Mouse (Mus musculus) forebrain, embryonic 10.5 days (tissue): ENCODE data around the gene Olfr62. TPM values are rescaled to one million over a fixed set of nuclear protein-coding genes. Genes with fewer than 3 reads are reported as not detected.

ENCODE experiments used
- DNase-seq: peaks from one replicate; pipeline ENCODE4 v3.0.0-alpha.2; 2017; ENCODE audit warnings: low spot score; ENCODE audit errors: extremely low spot score
- H3K27ac ChIP-seq: fragments of 300-500 bp; sonication (generic); 2 replicates; pipeline ENCODE4 v1.5.1; 2016; ENCODE audit warnings: mild to moderate bottlenecking
- H3K27me3 ChIP-seq: fragments of 300-500 bp; sonication (generic); 2 replicates; pipeline ENCODE4 v1.6.1; 2016; ENCODE audit warnings: mild to moderate bottlenecking; ENCODE audit not compliant: poor library complexity, severe bottlenecking
- H3K36me3 ChIP-seq: fragments of 300-500 bp; sonication (generic); replicated peaks from 2 replicates; pipeline ENCODE4 v1.6.1; 2016; ENCODE audit warnings: mild to moderate bottlenecking, moderate library complexity
- H3K4me1 ChIP-seq: fragments of 300-500 bp; sonication (generic); 2 replicates; pipeline ENCODE4 v1.6.1; 2016
- H3K4me3 ChIP-seq: fragments of 300-500 bp; sonication (generic); 2 replicates; pipeline ENCODE4 v1.5.1; 2016; ENCODE audit warnings: mild to moderate bottlenecking, moderate library complexity
- H3K9me3 ChIP-seq: fragments of 300-500 bp; sonication (generic); 2 replicates; pipeline ENCODE4 v1.6.1; 2016; ENCODE audit warnings: mild to moderate bottlenecking, moderate library complexity
- WGBS: fragments of 180-500 bp; shearing (Covaris S2); methylation state at CpG from one replicate; pipeline ENCODE4 v1.1.7; 2016; 5-methylcytosine and 5-hydroxymethylcytosine counted together
- polyA plus RNA-seq: library from polyadenylated mRNA; unstranded; fragments of >200 nt; fragmentation: Nextera tagmentation; extraction: Ambion mirVana; gene quantifications from 2 replicates; pipeline ENCODE4 v1.2.1, GENCODE M21; 2016

Gene Olfr62
- not detected in 2 replicates for polyA plus RNA-seq

GRCm38 (mm10) chr4:118658652-118659051, at the start of gene Olfr62:
Gene Olfr62, plus strand, starts transcription at chr4:118658952.
- DNase-seq: no peak
- H3K4me3 ChIP-seq: no peak within 1 kb of the TSS
- H3K27ac ChIP-seq: no peak within 1 kb of the TSS
- H3K27me3 ChIP-seq: no peaks in the 10 kb centered on the region
- H3K36me3 ChIP-seq: no peaks in the 10 kb centered on the region
- no peaks in the 10 kb centered on the region for H3K9me3 ChIP-seq
- H3K4me1 ChIP-seq: no peaks in the 10 kb centered on the region

- H3K36me3 ChIP-seq: no peaks in the 10 kb centered on the region
These were observed 48.9 kb upstream of the Olfr62 start for GRCm38 (mm10) chr4:118609836-118610235.

GRCm38 (mm10) chr4:118612619-118613018, 46.1 kb upstream of the Olfr62 start:
- peaks cover 7% of the 10 kb centered on the region; the same call in 1 of the 2 replicates for H3K27me3 ChIP-seq
- peak; percentile 44 for DNase-seq
- H3K4me3 ChIP-seq: no peak overlapping the region
- H3K9me3 ChIP-seq: peaks cover 10% of the 10 kb centered on the region; the same call in 1 of the 2 replicates
- no peaks in the 10 kb centered on the region for H3K36me3 ChIP-seq
- H3K27ac ChIP-seq: no peak overlapping the region
- WGBS: 24% methylated on average over 11 of the region's 11 CpGs
- peaks cover 8% of the 10 kb centered on the region for H3K4me1 ChIP-seq

More at GRCm38 (mm10) chr4:118609836-118610235, 48.9 kb upstream of the Olfr62 start:
- DNase-seq: no peak
- Histone ChIP-seq H3K27me3 (peaks cover 7% of the 10 kb centered on the region; the same call in 1 of the 2 replicates), H3K4me3 (no peak overlapping the region), H3K9me3 (no peaks in the 10 kb centered on the region), H3K4me1 (peaks cover 8% of the 10 kb centered on the region), H3K27ac (no peak overlapping the region)
- 81% methylated on average over 3 of the region's 3 CpGs for WGBS

- no peaks in the 10 kb centered on the region for H3K36me3 ChIP-seq
- 93% methylated on average over 11 of the region's 11 CpGs for WGBS
- H3K4me3 ChIP-seq: no peak overlapping the region
- H3K27ac ChIP-seq: no peak overlapping the region
- no peaks in the 10 kb centered on the region; the same call in 1 of the 2 replicates for H3K27me3 ChIP-seq
- peaks cover 2% of the 10 kb centered on the region for H3K4me1 ChIP-seq
- peaks cover 15% of the 10 kb centered on the region; the same call in 1 of the 2 replicates for H3K9me3 ChIP-seq
- DNase-seq: no peak
These were observed 43.3 kb upstream of the Olfr62 start for GRCm38 (mm10) chr4:118615412-118615811.

- WGBS: 2% methylated on average over 33 of the region's 41 CpGs
- H3K27me3 ChIP-seq: no peaks in the 10 kb centered on the region
- H3K36me3 ChIP-seq: peaks cover 30% of the 10 kb centered on the region
- peak; percentile 94 for DNase-seq
- H3K4me1 ChIP-seq: peaks cover 12% of the 10 kb centered on the region
- peak within 1 kb of the TSS; percentile 85 for H3K27ac ChIP-seq
- H3K9me3 ChIP-seq: peaks cover 15% of the 10 kb centered on the region; the same call in 1 of the 2 replicates
- peak within 1 kb of the TSS; percentile 88 for H3K4me3 ChIP-seq
These were observed 38.3 kb upstream of the Olfr62 start, which contains the start of the genes Cfap57 and Ebna1bp2 for GRCm38 (mm10) chr4:118620279-118620966. Gene Cfap57, minus strand, starts transcription at chr4:118620777. Gene Ebna1bp2, plus strand, starts transcription at chr4:118620799.

GRCm38 (mm10) chr4:118620967-118621320, 37.8 kb upstream of the Olfr62 start:
- H3K4me1 ChIP-seq: peaks cover 12% of the 10 kb centered on the region
- DNase-seq: no peak
- peak overlapping the region; percentile 88 for H3K4me3 ChIP-seq
- peaks cover 15% of the 10 kb centered on the region; the same call in 1 of the 2 replicates for H3K9me3 ChIP-seq
- no peaks in the 10 kb centered on the region for H3K27me3 ChIP-seq
- H3K36me3 ChIP-seq: peaks cover 35% of the 10 kb centered on the region
- WGBS: under 1% methylated on average over 23 of the region's 23 CpGs
- H3K27ac ChIP-seq: peak overlapping the region; percentile 85

- no peak overlapping the region for H3K27ac ChIP-seq
- H3K4me1 ChIP-seq: peaks cover 12% of the 10 kb centered on the region
- WGBS: 89% methylated on average over 9 of the region's 9 CpGs
- peaks cover 44% of the 10 kb centered on the region for H3K36me3 ChIP-seq
- no peaks in the 10 kb centered on the region for H3K27me3 ChIP-seq
- peaks cover 12% of the 10 kb centered on the region; the same call in 1 of the 2 replicates for H3K9me3 ChIP-seq
- peak overlapping the region; percentile 88 for H3K4me3 ChIP-seq
- DNase-seq: no peak
These were observed 37.0 kb upstream of the Olfr62 start for GRCm38 (mm10) chr4:118621781-118622180.

- H3K9me3 ChIP-seq: no peaks in the 10 kb centered on the region
- no peak overlapping the region for H3K4me3 ChIP-seq
- H3K27ac ChIP-seq: no peak overlapping the region
- H3K4me1 ChIP-seq: no peaks in the 10 kb centered on the region
- WGBS: 90% methylated on average over 5 of the region's 5 CpGs
- no peak for DNase-seq
- H3K36me3 ChIP-seq: peaks cover 71% of the 10 kb centered on the region
- no peaks in the 10 kb centered on the region for H3K27me3 ChIP-seq
These were observed 28.5 kb upstream of the Olfr62 start for GRCm38 (mm10) chr4:118630261-118630660.

GRCm38 (mm10) chr4:118642346-118643190, 16.2 kb upstream of the Olfr62 start:
- Histone ChIP-seq H3K27me3 (no peaks in the 10 kb centered on the region), H3K36me3 (no peaks in the 10 kb centered on the region), H3K9me3 (no peaks in the 10 kb centered on the region), H3K27ac (no peak overlapping the region), H3K4me1 (peaks cover 12% of the 10 kb centered on the region), H3K4me3 (no peak overlapping the region)
- WGBS: 55% methylated on average over 20 of the region's 20 CpGs
- DNase-seq: no peak

- Histone ChIP-seq H3K27ac (no peak overlapping the region), H3K27me3 (no peaks in the 10 kb centered on the region), H3K36me3 (no peaks in the 10 kb centered on the region), H3K4me3 (no peak overlapping the region), H3K4me1 (peaks cover 12% of the 10 kb centered on the region), H3K9me3 (no peaks in the 10 kb centered on the region)
- DNase-seq: peak; percentile 73
- 18% methylated on average over 2 of the region's 2 CpGs for WGBS
These were observed 13.5 kb upstream of the Olfr62 start for GRCm38 (mm10) chr4:118645234-118645633.

- Histone ChIP-seq H3K9me3 (no peaks in the 10 kb centered on the region), H3K4me1 (peaks cover under 1% of the 10 kb centered on the region; the same call in 1 of the 2 replicates), H3K27me3 (no peaks in the 10 kb centered on the region), H3K4me3 (no peak overlapping the region), H3K36me3 (no peaks in the 10 kb centered on the region), H3K27ac (no peak overlapping the region)
- 75% methylated on average over 2 of the region's 2 CpGs for WGBS
- no peak for DNase-seq
These were observed 28.3 kb downstream of the Olfr62 start for GRCm38 (mm10) chr4:118687086-118687485.

- peaks cover 4% of the 10 kb centered on the region; the same call in 1 of the 2 replicates for H3K27me3 ChIP-seq
- no peak within 1 kb of the TSS for H3K27ac ChIP-seq
- no peak within 1 kb of the TSS for H3K4me3 ChIP-seq
- H3K9me3 ChIP-seq: no peaks in the 10 kb centered on the region
- 51% methylated on average over 12 of the region's 12 CpGs for WGBS
- H3K4me1 ChIP-seq: peaks cover 20% of the 10 kb centered on the region
- DNase-seq: no peak
- H3K36me3 ChIP-seq: no peaks in the 10 kb centered on the region
These were observed 33.7 kb downstream of the Olfr62 start, which contains the start of gene Olfr1342 for GRCm38 (mm10) chr4:118692412-118692973. Gene Olfr1342, minus strand, starts transcription at chr4:118692756.
